Mouse (Mus musculus) thymus, adult 2 months (tissue): ENCODE measurements around the gene Gm48552.

Source experiments
- CTCF ChIP-seq: fragments of 200-500 bp; IDR thresholded peaks from 2 replicates; pipeline ENCODE4 v1.5.1; 2012; ENCODE audit warnings: mild to moderate bottlenecking, control low read depth, low read length, moderate library complexity, borderline replicate concordance; ENCODE audit not compliant: control insufficient read depth, poor library complexity, insufficient read depth; ENCODE audit errors: extremely low read depth
- POLR2A ChIP-seq: fragments of 200-500 bp; IDR thresholded peaks from 2 replicates; pipeline ENCODE4 v1.6.1; 2012; ENCODE audit warnings: mild to moderate bottlenecking, low read length, control low read depth, moderate library complexity; ENCODE audit not compliant: control insufficient read depth, poor library complexity, insufficient read depth; ENCODE audit errors: extremely low read depth

DNA sequence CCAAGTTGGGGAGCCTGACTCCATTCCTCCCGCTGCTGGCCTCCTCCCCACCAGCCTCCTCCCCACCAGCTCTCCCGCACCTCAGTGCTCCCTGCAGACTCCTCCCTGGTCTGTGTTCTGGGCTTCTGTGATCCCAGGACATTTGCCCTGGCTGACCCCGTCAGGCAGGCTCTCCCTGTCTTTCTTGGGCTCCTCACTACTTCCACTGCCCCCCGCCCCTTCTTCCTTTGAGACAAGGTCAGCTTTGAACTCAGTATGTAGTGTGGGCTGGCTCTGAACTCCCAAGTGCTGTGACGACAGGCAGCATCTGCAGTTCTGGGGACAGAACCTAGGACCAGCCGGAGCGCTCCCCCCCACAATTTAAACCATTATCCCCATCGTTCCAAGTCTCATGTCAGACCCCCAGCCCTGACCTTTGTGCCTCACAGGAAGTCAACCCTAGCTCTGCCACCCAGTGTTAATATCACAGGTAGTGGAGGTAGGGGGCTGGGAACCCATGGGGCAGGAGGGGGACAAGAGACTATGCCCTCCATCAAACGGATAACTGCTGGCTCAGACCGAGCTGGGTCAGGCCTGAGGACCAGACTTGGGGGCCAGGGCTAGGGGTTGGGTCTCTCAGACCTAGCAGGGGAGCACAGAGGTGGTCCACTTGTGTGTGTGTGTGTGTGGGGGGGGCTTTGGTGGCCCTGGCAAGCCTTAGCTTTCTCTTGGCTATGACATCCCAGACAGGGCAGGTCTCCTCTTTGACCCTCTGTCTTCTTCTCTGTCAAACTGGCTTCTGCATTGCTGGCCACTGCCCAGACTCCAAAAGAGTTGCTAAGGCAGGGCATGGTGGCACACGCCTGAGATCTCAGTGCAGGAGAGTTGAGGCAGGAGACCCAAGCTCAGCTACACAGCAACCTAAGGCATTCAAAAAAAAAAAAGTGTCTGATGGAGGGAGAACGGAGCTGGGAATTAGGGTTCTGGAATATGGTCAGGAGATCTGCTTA is 28.7 kb downstream of the Gm48552 start:
- TF ChIP-seq CTCF (no peak), POLR2A (no peak)
